Mouse (Mus musculus): ENCODE measurements around the gene Sec24c. TPM values are rescaled to one million over a fixed set of nuclear protein-coding genes. Genes with fewer than 3 reads are reported as not detected.

The Sec24c gene
- polyA plus RNA-seq, 1 experiment = 49.6 TPM

GRCm38 (mm10) chr14:20681742-20682141, 7.6 kb downstream of the Sec24c start:
- TF ChIP-seq POLR2A (IDR thresholded peaks at IDR 0.05; ENCODE audit: borderline replicate concordance, control insufficient read depth, low read depth, low read length) (no peak), CTCF (IDR thresholded peaks at IDR 0.05; ENCODE audit: control insufficient read depth, insufficient read depth, low read length) (no peak)
- Histone ChIP-seq H3K4me1 (ENCODE audit: control insufficient read depth, insufficient read depth, low read length) (peaks cover 2% of the 10 kb centered on the region; the same call in 1 of the 2 replicates), H3K27ac (ENCODE audit: control insufficient read depth, insufficient read depth, low read depth, low read length, poor library complexity) (peak overlapping the region; percentile 28; the same call in 1 of the 2 replicates), H3K4me3 (replicated peaks; ENCODE audit: control insufficient read depth, low read depth, low read length) (no peak overlapping the region)
- 68% methylated on average over 2 of the region's 2 CpGs for WGBS

- WGBS = 8% methylated on average over 3 of the region's 3 CpGs
- H3K4me1 ChIP-seq (ENCODE audit: control insufficient read depth, insufficient read depth, low read length) = peaks cover 2% of the 10 kb centered on the region; the same call in 1 of the 2 replicates
- TF ChIP-seq CTCF (IDR thresholded peaks at IDR 0.05; ENCODE audit: control insufficient read depth, insufficient read depth, low read length) = no peak
- TF ChIP-seq POLR2A (IDR thresholded peaks at IDR 0.05; ENCODE audit: borderline replicate concordance, control insufficient read depth, low read depth, low read length) = no peak
- peak overlapping the region; percentile 77 for H3K27ac ChIP-seq (ENCODE audit: control insufficient read depth, insufficient read depth, low read depth, low read length, poor library complexity)
- peak overlapping the region; percentile 48 for H3K4me3 ChIP-seq (replicated peaks; ENCODE audit: control insufficient read depth, low read depth, low read length)
Measured at GRCm38 (mm10) chr14:20682498-20682897, 8.4 kb downstream of the Sec24c start.

- TF ChIP-seq POLR2A (IDR thresholded peaks at IDR 0.05; ENCODE audit: borderline replicate concordance, control insufficient read depth, low read depth, low read length) = no peak
- no peak for TF ChIP-seq CTCF (IDR thresholded peaks at IDR 0.05; ENCODE audit: control insufficient read depth, insufficient read depth, low read length)
- 98% methylated on average over 3 of the region's 3 CpGs for WGBS
- no peak overlapping the region for H3K4me3 ChIP-seq (replicated peaks; ENCODE audit: control insufficient read depth, low read depth, low read length)
Measured at GRCm38 (mm10) chr14:20686576-20686975, 12.5 kb downstream of the Sec24c start.

GRCm38 (mm10) chr14:20689009-20689408, 14.9 kb downstream of the Sec24c start:
- no peak overlapping the region for H3K4me3 ChIP-seq (replicated peaks; ENCODE audit: control insufficient read depth, low read depth, low read length)
- WGBS = 86% methylated on average over 2 of the region's 2 CpGs
- H3K4me1 ChIP-seq (ENCODE audit: control insufficient read depth, insufficient read depth, low read length) = peaks cover 2% of the 10 kb centered on the region; the same call in 1 of the 2 replicates
- TF ChIP-seq POLR2A (IDR thresholded peaks at IDR 0.05; ENCODE audit: borderline replicate concordance, control insufficient read depth, low read depth, low read length) = no peak
- no peak for TF ChIP-seq CTCF (IDR thresholded peaks at IDR 0.05; ENCODE audit: control insufficient read depth, insufficient read depth, low read length)
- no peak overlapping the region for H3K27ac ChIP-seq (ENCODE audit: control insufficient read depth, insufficient read depth, low read depth, low read length, poor library complexity)

More at GRCm38 (mm10) chr14:20686576-20686975, 12.5 kb downstream of the Sec24c start:
- no peak overlapping the region for H3K27ac ChIP-seq (ENCODE audit: control insufficient read depth, insufficient read depth, low read depth, low read length, poor library complexity)
- H3K4me1 ChIP-seq (ENCODE audit: control insufficient read depth, insufficient read depth, low read length) = peaks cover 2% of the 10 kb centered on the region; the same call in 1 of the 2 replicates

- Histone ChIP-seq H3K27ac (ENCODE audit: control insufficient read depth, insufficient read depth, low read depth, low read length, poor library complexity) (no peak overlapping the region), H3K4me3 (replicated peaks; ENCODE audit: control insufficient read depth, low read depth, low read length) (no peak overlapping the region), H3K4me1 (ENCODE audit: control insufficient read depth, insufficient read depth, low read length) (peaks cover 7% of the 10 kb centered on the region)
- TF ChIP-seq CTCF (IDR thresholded peaks at IDR 0.05; ENCODE audit: control insufficient read depth, insufficient read depth, low read length) (no peak), POLR2A (IDR thresholded peaks at IDR 0.05; ENCODE audit: borderline replicate concordance, control insufficient read depth, low read depth, low read length) (no peak)
- 82% methylated on average over 6 of the region's 6 CpGs for WGBS
Measured at GRCm38 (mm10) chr14:20691772-20692171, 17.7 kb downstream of the Sec24c start.

GRCm38 (mm10) chr14:20693589-20694101, 19.5 kb downstream of the Sec24c start:
- Histone ChIP-seq H3K4me3 (replicated peaks; ENCODE audit: control insufficient read depth, low read depth, low read length) (no peak overlapping the region), H3K4me1 (ENCODE audit: control insufficient read depth, insufficient read depth, low read length) (peaks cover 8% of the 10 kb centered on the region), H3K27ac (ENCODE audit: control insufficient read depth, insufficient read depth, low read depth, low read length, poor library complexity) (no peak overlapping the region)
- 83% methylated on average over 10 of the region's 10 CpGs for WGBS
- TF ChIP-seq POLR2A (IDR thresholded peaks at IDR 0.05; ENCODE audit: borderline replicate concordance, control insufficient read depth, low read depth, low read length) (no peak), CTCF (IDR thresholded peaks at IDR 0.05; ENCODE audit: control insufficient read depth, insufficient read depth, low read length) (no peak)

- TF ChIP-seq CTCF (IDR thresholded peaks at IDR 0.05; ENCODE audit: control insufficient read depth, insufficient read depth, low read length) = no peak
- TF ChIP-seq POLR2A (IDR thresholded peaks at IDR 0.05; ENCODE audit: borderline replicate concordance, control insufficient read depth, low read depth, low read length) = no peak
- H3K4me3 ChIP-seq (replicated peaks; ENCODE audit: control insufficient read depth, low read depth, low read length) = peak overlapping the region; percentile 86
- H3K27ac ChIP-seq (ENCODE audit: control insufficient read depth, insufficient read depth, low read depth, low read length, poor library complexity) = peak overlapping the region; percentile 94
- 35% methylated on average over 13 of the region's 13 CpGs for WGBS
- H3K4me1 ChIP-seq (ENCODE audit: control insufficient read depth, insufficient read depth, low read length) = peaks cover 8% of the 10 kb centered on the region
Measured at GRCm38 (mm10) chr14:20694185-20694883, 20.2 kb downstream of the Sec24c start.

- TF ChIP-seq CTCF (IDR thresholded peaks at IDR 0.05; ENCODE audit: control insufficient read depth, insufficient read depth, low read length) = no peak
- peak; percentile 36; the same call in 1 of the 2 replicates for TF ChIP-seq POLR2A (IDR thresholded peaks at IDR 0.05; ENCODE audit: borderline replicate concordance, control insufficient read depth, low read depth, low read length)
- Histone ChIP-seq H3K4me1 (ENCODE audit: control insufficient read depth, insufficient read depth, low read length) (peaks cover 8% of the 10 kb centered on the region), H3K27ac (ENCODE audit: control insufficient read depth, insufficient read depth, low read depth, low read length, poor library complexity) (peak within 1 kb of the TSS; percentile 94), H3K4me3 (replicated peaks; ENCODE audit: control insufficient read depth, low read depth, low read length) (peak within 1 kb of the TSS; percentile 86)
- under 1% methylated on average over 111 of the region's 111 CpGs for WGBS
Measured at GRCm38 (mm10) chr14:20694884-20695760, 21.0 kb downstream of the Sec24c start, which contains the start of gene Fut11. Fut11 (plus strand) TSS chr14:20694968.
